Mouse (Mus musculus) embryonic facial prominence, embryonic 11.5 days (tissue): Measurements from ENCODE around the gene Sin3b. TPM values are rescaled to one million over a fixed set of nuclear protein-coding genes. Genes with fewer than 3 reads are reported as not detected.
"Not testable (repeated sequence)": the region's sequence is repeated elsewhere in the genome, so short reads cannot be mapped to it uniquely, and the experiment has no call there.

Experiments used
- ATAC-seq: fragments of 200-750 bp; cut with Nextera tagmentation; replicated peaks from 2 replicates; pipeline ENCODE4 v1.8.0; 2017; ENCODE audit warnings: low read depth; ENCODE audit not compliant: insufficient number of reproducible peaks, low FRiP score, low TSS enrichment
- DNase-seq: peaks from one replicate; pipeline ENCODE4 v3.0.0-alpha.2; 2015; ENCODE audit warnings: low spot score
- H3K27ac ChIP-seq: fragments of 300-500 bp; sonication (generic); replicated peaks from 2 replicates; pipeline ENCODE4 v1.5.1; 2014; ENCODE audit warnings: mild to moderate bottlenecking, low read depth, low read length, control low read depth
- H3K27me3 ChIP-seq: fragments of 300-500 bp; sonication (generic); 2 replicates; pipeline ENCODE4 v1.6.1; 2014; ENCODE audit warnings: mild to moderate bottlenecking, low read length, moderate library complexity, mixed read lengths; ENCODE audit not compliant: control insufficient read depth, insufficient read depth
- H3K36me3 ChIP-seq: fragments of 300-500 bp; sonication (generic); replicated peaks from 2 replicates; pipeline ENCODE4 v1.6.1; 2014; ENCODE audit warnings: low read depth, mild to moderate bottlenecking, low read length, moderate library complexity, mixed read lengths; ENCODE audit not compliant: control insufficient read depth, insufficient read depth
- H3K4me1 ChIP-seq: fragments of 300-500 bp; sonication (generic); 2 replicates; pipeline ENCODE4 v1.6.1; 2014; ENCODE audit warnings: low read length, mixed read lengths; ENCODE audit not compliant: control insufficient read depth, insufficient read depth
- H3K4me2 ChIP-seq: fragments of 300-500 bp; sonication (generic); 2 replicates; pipeline ENCODE4 v1.6.1; 2014; ENCODE audit warnings: low read depth, mild to moderate bottlenecking, control low read depth, low read length, moderate library complexity
- H3K4me3 ChIP-seq: fragments of 300-500 bp; sonication (generic); 2 replicates; pipeline ENCODE4 v1.5.1; 2014; ENCODE audit warnings: low read depth, low read length, control low read depth
- H3K9ac ChIP-seq: fragments of 300-500 bp; sonication (generic); replicated peaks from 2 replicates; pipeline ENCODE4 v1.6.1; 2014; ENCODE audit warnings: mild to moderate bottlenecking, control low read depth, low read length
- H3K9me3 ChIP-seq: fragments of 300-500 bp; sonication (generic); replicated peaks from 2 replicates; pipeline ENCODE4 v1.6.1; 2016; ENCODE audit warnings: mild to moderate bottlenecking, low read length, inconsistent platforms, mixed read lengths; ENCODE audit not compliant: control insufficient read depth
- WGBS: fragments of 180-500 bp; shearing (Covaris S2); extraction: QIAGEN DNeasy Blood & Tissue Kit; methylation state at CpG from one replicate; pipeline ENCODE4 v1.1.7; 2014; 5-methylcytosine and 5-hydroxymethylcytosine counted together
- polyA plus RNA-seq: library from polyadenylated mRNA; unstranded; fragments of >200 nt; fragmentation: Nextera tagmentation; extraction: Ambion mirVana; gene quantifications from 2 replicates; pipeline ENCODE4 v1.2.1, GENCODE M21; 2014

The Sin3b gene
- polyA plus RNA-seq, 1 experiment from 2014 or later: 158 TPM

DNA sequence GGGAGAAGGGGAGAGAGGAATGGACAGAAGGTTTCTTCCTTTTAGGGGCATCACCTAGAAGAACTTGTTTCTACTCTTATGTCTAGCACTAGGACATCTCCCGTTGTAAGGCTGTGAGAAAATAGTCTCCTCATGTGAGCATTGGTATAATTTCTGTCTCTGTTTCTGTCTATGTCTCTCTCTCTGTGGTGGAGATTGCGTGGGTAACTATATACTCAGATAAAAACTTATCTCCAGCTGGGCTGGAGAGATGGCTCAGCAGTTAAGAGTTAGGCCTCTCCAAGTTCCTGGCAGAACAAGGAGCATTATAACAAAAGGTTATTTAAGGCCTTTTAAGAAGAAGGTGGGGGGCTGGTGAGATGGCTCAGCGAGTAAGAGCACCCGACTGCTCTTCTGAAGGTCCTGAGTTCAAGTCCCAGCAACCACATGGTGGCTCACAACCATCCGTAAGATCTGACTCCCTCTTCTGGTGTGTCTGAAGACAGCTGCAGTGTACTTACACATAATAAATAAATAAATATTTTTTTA is 39.4 kb upstream of the Sin3b start:
- H3K9me3 ChIP-seq, H3K9ac ChIP-seq, H3K4me2 ChIP-seq, H3K4me3 ChIP-seq, ATAC-seq, H3K27me3 ChIP-seq, H3K27ac ChIP-seq, H3K36me3 ChIP-seq, DNase-seq, H3K4me1 ChIP-seq: not testable (repeated sequence)
- WGBS: 81% methylated on average over 5 of the region's 5 CpGs

GRCm38 (mm10) chr8:72698349-72698926 is 24.6 kb upstream of the Sin3b start:
- no peak overlapping the region for H3K4me2 ChIP-seq
- no peak overlapping the region for H3K4me3 ChIP-seq
- 98% methylated on average over 2 of the region's 2 CpGs for WGBS
- H3K27me3 ChIP-seq: no peaks in the 10 kb centered on the region
- no peak overlapping the region for H3K27ac ChIP-seq
- H3K9me3 ChIP-seq: no peaks in the 10 kb centered on the region
- no peak overlapping the region for H3K9ac ChIP-seq
- no peaks in the 10 kb centered on the region for H3K4me1 ChIP-seq
- peak; percentile 55; the same call in 1 of the 2 replicates for ATAC-seq
- no peak for DNase-seq
- no peaks in the 10 kb centered on the region for H3K36me3 ChIP-seq

DNA sequence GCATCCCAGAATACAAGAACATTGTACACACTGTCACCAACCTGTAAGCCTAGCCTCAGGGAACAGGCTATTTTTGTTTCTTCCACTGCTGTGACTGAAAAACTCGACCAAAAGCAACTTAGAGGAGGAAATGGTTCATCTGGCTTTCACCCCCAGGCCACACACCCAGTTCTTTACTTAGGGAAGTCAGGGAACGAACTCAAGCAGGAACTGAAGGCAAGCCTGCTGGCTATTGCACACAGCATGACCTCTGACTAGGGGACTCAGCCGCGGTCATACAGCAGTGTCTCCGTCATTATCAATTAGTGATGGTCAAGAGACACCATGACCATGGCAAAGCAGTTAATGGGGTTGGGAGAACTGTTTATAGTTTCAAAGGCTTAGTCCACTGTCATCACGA is 10.5 kb upstream of the Sin3b start:
- Histone ChIP-seq H3K9ac (no peak overlapping the region), H3K36me3 (no peaks in the 10 kb centered on the region), H3K27ac (no peak overlapping the region), H3K9me3 (no peaks in the 10 kb centered on the region), H3K4me2 (no peak overlapping the region), H3K27me3 (no peaks in the 10 kb centered on the region), H3K4me3 (no peak overlapping the region), H3K4me1 (no peaks in the 10 kb centered on the region)
- no peak for DNase-seq
- no peak for ATAC-seq
- 18% methylated on average over 6 of the region's 6 CpGs for WGBS

- Histone ChIP-seq H3K4me3 (no peak overlapping the region), H3K4me1 (no peaks in the 10 kb centered on the region), H3K4me2 (no peak overlapping the region), H3K27ac (no peak overlapping the region), H3K27me3 (no peaks in the 10 kb centered on the region), H3K9me3 (no peaks in the 10 kb centered on the region), H3K36me3 (no peaks in the 10 kb centered on the region), H3K9ac (no peak overlapping the region)
- ATAC-seq (no peak), DNase-seq (no peak)
- WGBS: 85% methylated on average over 5 of the region's 5 CpGs
Measured at GRCm38 (mm10) chr8:72716594-72716993, 6.5 kb upstream of the Sin3b start.

- no peaks in the 10 kb centered on the region for H3K4me1 ChIP-seq
- no peak for ATAC-seq
- DNase-seq: no peak
- no peaks in the 10 kb centered on the region for H3K27me3 ChIP-seq
- 33% methylated on average over 1 of the region's 1 CpGs for WGBS
- no peaks in the 10 kb centered on the region; the same call in 1 of the 2 replicates for H3K36me3 ChIP-seq
- no peaks in the 10 kb centered on the region for H3K9me3 ChIP-seq
- no peak overlapping the region for H3K4me2 ChIP-seq
- no peak overlapping the region for H3K4me3 ChIP-seq
- H3K9ac ChIP-seq: no peak overlapping the region
- no peak overlapping the region for H3K27ac ChIP-seq
Measured at GRCm38 (mm10) chr8:72720541-72720940, 2.5 kb upstream of the Sin3b start.

DNA sequence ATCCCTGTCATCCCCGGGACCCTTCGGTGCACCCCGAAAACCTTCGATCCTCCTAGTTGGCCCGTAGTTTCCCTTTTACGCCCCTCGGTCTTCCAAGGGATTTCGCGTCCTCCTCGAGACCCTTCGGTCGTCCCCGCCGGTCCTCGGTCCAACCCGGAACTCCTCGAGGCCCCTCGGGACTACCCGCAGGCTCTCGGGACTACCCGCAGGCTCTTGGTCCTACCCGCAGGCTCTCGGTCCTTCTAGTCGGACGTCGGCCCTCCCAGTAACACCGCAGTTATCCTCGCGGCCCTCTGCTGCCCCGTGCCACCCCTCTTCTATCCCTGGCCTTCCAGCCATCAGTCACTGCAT is 541 bp downstream of the Sin3b start:
- H3K27me3 ChIP-seq: no peaks in the 10 kb centered on the region
- H3K4me2 ChIP-seq: peak overlapping the region; percentile 85
- peak overlapping the region; percentile 83 for H3K4me3 ChIP-seq
- H3K36me3 ChIP-seq: no peaks in the 10 kb centered on the region; the same call in none of the 2 replicates
- WGBS: under 1% methylated on average over 30 of the region's 30 CpGs
- peak; percentile 47; the same call in 1 of the 2 replicates for ATAC-seq
- peak overlapping the region; percentile 85 for H3K9ac ChIP-seq
- no peaks in the 10 kb centered on the region for H3K4me1 ChIP-seq
- no peak overlapping the region for H3K27ac ChIP-seq
- H3K9me3 ChIP-seq: no peaks in the 10 kb centered on the region
- peak; percentile 8 for DNase-seq

DNA sequence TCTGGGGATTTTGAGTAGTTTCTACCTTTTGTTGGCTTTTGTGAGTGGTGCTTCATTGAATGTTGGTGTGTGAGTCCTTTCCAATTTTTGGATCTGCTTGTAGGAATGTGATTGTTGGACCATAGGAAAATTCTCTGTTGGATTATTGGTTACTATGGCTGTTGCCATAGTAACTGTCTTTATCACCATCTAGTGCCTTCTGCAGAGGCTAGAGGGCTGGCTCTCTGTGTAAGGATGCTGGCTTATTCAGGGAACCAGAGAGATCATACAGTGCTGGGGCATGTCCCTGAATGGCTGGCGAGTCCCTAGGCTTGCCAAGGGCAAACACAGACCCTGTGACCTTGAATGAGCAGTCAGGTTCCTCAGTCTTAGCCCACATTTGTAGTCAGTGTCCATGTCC is 5.6 kb downstream of the Sin3b start:
- Histone ChIP-seq H3K4me1 (no peaks in the 10 kb centered on the region), H3K27me3 (no peaks in the 10 kb centered on the region), H3K9me3 (no peaks in the 10 kb centered on the region), H3K9ac (no peak overlapping the region), H3K4me2 (no peak overlapping the region), H3K4me3 (no peak overlapping the region), H3K36me3 (peaks cover 26% of the 10 kb centered on the region), H3K27ac (no peak overlapping the region)
- 86% methylated on average over 1 of the region's 1 CpGs for WGBS
- ATAC-seq (no peak), DNase-seq (no peak)

- DNase-seq (no peak), ATAC-seq (no peak)
- Histone ChIP-seq H3K4me2 (no peak overlapping the region), H3K36me3 (peaks cover 34% of the 10 kb centered on the region), H3K27ac (no peak overlapping the region), H3K9me3 (no peaks in the 10 kb centered on the region), H3K9ac (no peak overlapping the region), H3K27me3 (no peaks in the 10 kb centered on the region), H3K4me3 (no peak overlapping the region), H3K4me1 (no peaks in the 10 kb centered on the region)
- WGBS: 78% methylated on average over 5 of the region's 5 CpGs
Measured at GRCm38 (mm10) chr8:72735001-72735400, 11.9 kb downstream of the Sin3b start.
